Mouse (Mus musculus) cortical plate, adult 2 months (tissue): ENCODE measurements around the gene Efhd1.

ENCODE experiments used
- CTCF ChIP-seq: fragments of 200-500 bp; IDR thresholded peaks from 2 replicates; pipeline ENCODE4 v1.5.1; 2011; ENCODE audit warnings: mild to moderate bottlenecking, control low read depth, low read length; ENCODE audit not compliant: insufficient read depth; ENCODE audit errors: extremely low read depth
- POLR2A ChIP-seq: fragments of 200-500 bp; IDR thresholded peaks from 2 replicates; pipeline ENCODE4 v1.6.1; 2011; ENCODE audit warnings: mild to moderate bottlenecking, low read length, control low read depth; ENCODE audit not compliant: insufficient read depth; ENCODE audit errors: extremely low read depth

- TF ChIP-seq CTCF (no peak), POLR2A (no peak)
Measured at GRCm38 (mm10) chr1:87313843-87314570, 49.8 kb downstream of the Efhd1 start.
